Mouse (Mus musculus) kidney, embryonic 16.5 days (tissue): ENCODE results near the gene Zfp804a. TPM values are rescaled to one million over a fixed set of nuclear protein-coding genes. Genes with fewer than 3 reads are reported as not detected.

Source experiments
- ATAC-seq: fragments of 200-750 bp; cut with Nextera tagmentation; 2 replicates; pipeline ENCODE4 v1.8.0; 2017; ENCODE audit warnings: moderate TSS enrichment; ENCODE audit not compliant: low FRiP score, low TSS enrichment
- H3K27ac ChIP-seq: fragments of 300-500 bp; sonication (generic); 2 replicates; pipeline ENCODE4 v1.5.1; 2014; ENCODE audit warnings: low read length
- H3K27me3 ChIP-seq: fragments of 300-500 bp; sonication (generic); 2 replicates; pipeline ENCODE4 v1.6.1; 2014; ENCODE audit warnings: low read length, control low read depth, mixed read lengths; ENCODE audit not compliant: insufficient read depth
- H3K36me3 ChIP-seq: fragments of 300-500 bp; sonication (generic); 2 replicates; pipeline ENCODE4 v1.6.1; 2014; ENCODE audit warnings: low read length, control low read depth, mixed read lengths; ENCODE audit not compliant: insufficient read depth
- H3K4me1 ChIP-seq: fragments of 300-500 bp; sonication (generic); 2 replicates; pipeline ENCODE4 v1.6.1; 2014; ENCODE audit warnings: low read length, control low read depth, mixed read lengths; ENCODE audit not compliant: insufficient read depth
- H3K4me2 ChIP-seq: fragments of 300-500 bp; sonication (generic); replicated peaks from 2 replicates; pipeline ENCODE4 v1.6.1; 2014; ENCODE audit warnings: low read depth, low read length
- H3K4me3 ChIP-seq: fragments of 300-500 bp; sonication (generic); 2 replicates; pipeline ENCODE4 v1.5.1; 2014; ENCODE audit warnings: mild to moderate bottlenecking, low read length
- H3K9ac ChIP-seq: fragments of 300-500 bp; sonication (generic); replicated peaks from 2 replicates; pipeline ENCODE4 v1.6.1; 2014; ENCODE audit warnings: low read length
- H3K9me3 ChIP-seq: fragments of 300-500 bp; sonication (generic); 2 replicates; pipeline ENCODE4 v1.6.1; 2016; ENCODE audit warnings: low read length, control low read depth
- WGBS: fragments of 180-500 bp; shearing (Covaris S2); extraction: QIAGEN DNeasy Blood & Tissue Kit; methylation state at CpG from one replicate; pipeline ENCODE4 v1.1.7; 2014; 5-methylcytosine and 5-hydroxymethylcytosine counted together
- polyA plus RNA-seq: library from polyadenylated mRNA; unstranded; fragments of >200 nt; fragmentation: Nextera tagmentation; extraction: Ambion mirVana; gene quantifications from 2 replicates; pipeline ENCODE4 v1.2.1, GENCODE M21; 2015

Zfp804a gene
- polyA plus RNA-seq, 1 experiment from 2014 or later, result 0.20 TPM

GRCm38 (mm10) chr2:82217873-82218272 lies 164.9 kb downstream of the Zfp804a start:
- peaks cover 3% of the 10 kb centered on the region; the same call in 1 of the 2 replicates for H3K9me3 ChIP-seq
- H3K4me3 ChIP-seq, result no peak overlapping the region
- no peaks in the 10 kb centered on the region for H3K36me3 ChIP-seq
- 70% methylated on average over 2 of the region's 2 CpGs for WGBS
- ATAC-seq, result no peak
- no peaks in the 10 kb centered on the region for H3K4me1 ChIP-seq
- no peak overlapping the region for H3K9ac ChIP-seq
- H3K27ac ChIP-seq, result no peak overlapping the region
- H3K4me2 ChIP-seq, result no peak overlapping the region
- no peaks in the 10 kb centered on the region for H3K27me3 ChIP-seq

GRCm38 (mm10) chr2:82246020-82246419 lies 193.0 kb downstream of the Zfp804a start:
- no peaks in the 10 kb centered on the region for H3K36me3 ChIP-seq
- no peak overlapping the region for H3K4me3 ChIP-seq
- H3K27me3 ChIP-seq, result no peaks in the 10 kb centered on the region
- H3K4me1 ChIP-seq, result no peaks in the 10 kb centered on the region
- no peak overlapping the region for H3K4me2 ChIP-seq
- no peak overlapping the region for H3K27ac ChIP-seq
- H3K9ac ChIP-seq, result no peak overlapping the region
- no peaks in the 10 kb centered on the region for H3K9me3 ChIP-seq
- no peak for ATAC-seq

GRCm38 (mm10) chr2:82246902-82247522 lies 194.0 kb downstream of the Zfp804a start:
- no peak overlapping the region for H3K4me2 ChIP-seq
- H3K4me3 ChIP-seq, result no peak overlapping the region
- ATAC-seq, result no peak
- no peaks in the 10 kb centered on the region for H3K9me3 ChIP-seq
- no peaks in the 10 kb centered on the region for H3K4me1 ChIP-seq
- H3K36me3 ChIP-seq, result no peaks in the 10 kb centered on the region
- H3K9ac ChIP-seq, result no peak overlapping the region
- H3K27me3 ChIP-seq, result no peaks in the 10 kb centered on the region
- no peak overlapping the region for H3K27ac ChIP-seq

GRCm38 (mm10) chr2:82253382-82253781 lies 200.4 kb downstream of the Zfp804a start:
- 62% methylated on average over 5 of the region's 5 CpGs for WGBS

GRCm38 (mm10) chr2:82282591-82283269 lies 229.7 kb downstream of the Zfp804a start:
- no peak overlapping the region for H3K4me3 ChIP-seq
- H3K36me3 ChIP-seq, result no peaks in the 10 kb centered on the region
- H3K27ac ChIP-seq, result no peak overlapping the region
- H3K4me1 ChIP-seq, result no peaks in the 10 kb centered on the region
- no peak overlapping the region for H3K9ac ChIP-seq
- H3K4me2 ChIP-seq, result no peak overlapping the region
- H3K9me3 ChIP-seq, result no peaks in the 10 kb centered on the region
- WGBS, result 81% methylated on average over 2 of the region's 2 CpGs
- ATAC-seq, result no peak
- H3K27me3 ChIP-seq, result no peaks in the 10 kb centered on the region

More at GRCm38 (mm10) chr2:82253382-82253781, 200.4 kb downstream of the Zfp804a start:
- Histone ChIP-seq H3K4me2 (no peak overlapping the region), H3K27me3 (no peaks in the 10 kb centered on the region), H3K27ac (no peak overlapping the region), H3K36me3 (no peaks in the 10 kb centered on the region), H3K4me1 (no peaks in the 10 kb centered on the region), H3K9me3 (no peaks in the 10 kb centered on the region), H3K4me3 (no peak overlapping the region), H3K9ac (no peak overlapping the region)
- ATAC-seq, result no peak

- 67% methylated on average over 2 of the region's 2 CpGs for WGBS
- no peak for ATAC-seq
- no peak overlapping the region for H3K9ac ChIP-seq
- H3K27me3 ChIP-seq, result no peaks in the 10 kb centered on the region
- H3K9me3 ChIP-seq, result no peaks in the 10 kb centered on the region
- H3K4me1 ChIP-seq, result no peaks in the 10 kb centered on the region
- no peak overlapping the region for H3K4me3 ChIP-seq
- no peaks in the 10 kb centered on the region for H3K36me3 ChIP-seq
- H3K4me2 ChIP-seq, result no peak overlapping the region
- no peak overlapping the region for H3K27ac ChIP-seq
Observed at GRCm38 (mm10) chr2:82294932-82295493, 242.0 kb downstream of the Zfp804a start.
